Mouse (Mus musculus) inflammation-experienced regulatory T-cells (primary cell): ENCODE data around the gene Mgrn1. TPM values are rescaled to one million over a fixed set of nuclear protein-coding genes. Genes with fewer than 3 reads are reported as not detected.

ENCODE experiments used
- polyA plus RNA-seq, 2 experiments: library from polyadenylated mRNA; unstranded; fragments of 100-300 nt; shearing (Covaris generic); gene quantifications; one replicate each; pipeline ENCODE4 v1.2.1; 2017

Gene Mgrn1
- polyA plus RNA-seq, result 10 to 100 TPM; 58.3 to 63.5 TPM

GRCm38 (mm10) chr16:4885760-4886689 lies at the start of gene Mgrn1:
Gene Mgrn1, plus strand, starts transcription at chr16:4886249.

GRCm38 (mm10) chr16:4880136-4880825 lies 5.8 kb upstream of the Mgrn1 start, which contains the start of gene Ubald1:
Gene Ubald1, minus strand, starts transcription at chr16:4880315.

GRCm38 (mm10) chr16:4938461-4938860 lies 52.4 kb downstream of the Mgrn1 start, which contains the start of gene Nudt16l1:
Gene Nudt16l1, plus strand, starts transcription at chr16:4938761.

GRCm38 (mm10) chr16:4963797-4964709 lies 78.0 kb downstream of the Mgrn1 start, which contains the start of gene Anks3:
Gene Anks3, minus strand, starts transcription at chr16:4964205.

Other genes with a start within 250 kb of the Mgrn1 start
- under 1 TPM; 0.21 to 0.58 TPM for gene Vasn, start 246.3 kb upstream of the Mgrn1 start, polyA plus RNA-seq
- gene Dnaja3, start 246.3 kb upstream of the Mgrn1 start, polyA plus RNA-seq, result 10 to 100 TPM; 47.0 to 67.0 TPM
- gene Coro7, start 206.5 kb upstream of the Mgrn1 start, polyA plus RNA-seq, result 100 to 1,000 TPM; 129 to 145 TPM
- gene Nmral1, start 166.9 kb upstream of the Mgrn1 start, polyA plus RNA-seq, result 10 to 100 TPM in 1 of 2 experiments, 1 to 10 TPM in 1; 5.6 to 10.7 TPM
- gene Hmox2, start 159.9 kb upstream of the Mgrn1 start, polyA plus RNA-seq, result 10 to 100 TPM; 79.9 to 84.3 TPM
- 10 to 100 TPM; 32.1 to 43.5 TPM for gene Cdip1, start 96.0 kb upstream of the Mgrn1 start, polyA plus RNA-seq
- 1 to 10 TPM in 1 of 2 experiments, under 1 TPM in 1; 0.68 to 1.6 TPM for gene 4930562C15Rik, start 50.8 kb upstream of the Mgrn1 start, polyA plus RNA-seq
- gene Ubald1, start 5.9 kb upstream of the Mgrn1 start, polyA plus RNA-seq, result 10 to 100 TPM; 45.2 to 57.2 TPM
- 100 to 1,000 TPM; 143 to 155 TPM for gene Nudt16l1, start 52.5 kb downstream of the Mgrn1 start, polyA plus RNA-seq
- gene Anks3, start 78.0 kb downstream of the Mgrn1 start, polyA plus RNA-seq, result 10 to 100 TPM; 72.6 to 81.3 TPM
- 1 to 10 TPM in 1 of 2 experiments, under 1 TPM in 1; 0.33 to 1.0 TPM for gene Sept12, start 111.6 kb downstream of the Mgrn1 start, polyA plus RNA-seq
- under 1 TPM in 1 of 2 experiments, not detected in 1; 0.46 TPM for gene Smim22, start 121.0 kb downstream of the Mgrn1 start, polyA plus RNA-seq
- gene Rogdi, start 127.3 kb downstream of the Mgrn1 start, polyA plus RNA-seq, result 10 to 100 TPM; 15.3 to 18.7 TPM
- 100 to 1,000 TPM; 133 to 156 TPM for gene Glyr1, start 163.6 kb downstream of the Mgrn1 start, polyA plus RNA-seq
- gene Ubn1, start 163.8 kb downstream of the Mgrn1 start, polyA plus RNA-seq, result 10 to 100 TPM; 38.9 to 47.3 TPM
- 1 to 10 TPM in 1 of 2 experiments, under 1 TPM in 1; 0.51 to 1.2 TPM for gene Ppl, start 246.2 kb downstream of the Mgrn1 start, polyA plus RNA-seq